Mouse (Mus musculus) cerebellum, adult 11 months (tissue): ENCODE results near the gene Rbm4b.
"Not testable (repeated sequence)": the region's sequence is repeated elsewhere in the genome, so short reads cannot be mapped to it uniquely, and the experiment has no call there.

Source experiments
- DNase-seq: peaks from one replicate; pipeline ENCODE4 v3.0.0; 2022

The Rbm4b gene

DNA sequence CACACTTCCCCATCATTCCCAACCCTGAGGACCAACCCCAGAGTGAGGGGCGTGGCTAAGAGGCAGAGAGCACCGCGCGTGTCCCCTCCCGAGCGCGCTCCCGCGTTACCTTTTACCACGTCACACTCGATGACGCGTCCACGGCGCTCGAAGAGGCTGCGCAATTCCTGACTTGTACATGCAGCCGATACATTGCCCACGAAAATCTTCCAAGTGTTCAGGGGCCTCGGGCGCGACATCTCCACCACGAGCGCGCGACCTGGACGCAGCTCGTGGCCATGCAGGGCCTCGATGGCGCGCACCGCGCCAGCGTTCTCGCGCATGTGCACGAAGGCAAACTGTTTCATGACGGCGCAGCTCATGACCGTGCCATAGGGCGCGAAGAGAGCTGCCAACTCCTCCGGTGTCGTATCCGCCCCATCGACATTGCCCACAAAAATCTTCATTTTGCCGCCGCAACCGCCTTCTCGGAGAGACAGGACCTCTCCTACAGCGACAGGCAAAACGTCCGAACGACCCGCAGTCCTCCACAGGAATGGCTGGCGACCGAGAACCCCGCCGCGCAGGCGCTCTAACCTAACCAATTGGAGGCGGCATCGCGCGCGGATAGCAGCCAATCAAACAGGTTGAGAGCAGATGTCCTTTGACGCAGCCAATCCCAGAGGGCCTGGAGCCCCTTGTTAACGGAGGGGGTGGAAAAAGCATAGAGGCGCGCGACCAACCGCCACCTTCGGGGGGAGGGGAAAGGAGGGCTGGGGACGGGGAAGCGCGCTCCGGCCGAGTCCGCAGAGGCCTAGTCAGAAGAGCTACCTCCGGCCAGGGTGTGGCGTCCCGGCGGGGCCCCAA, 55.0 kb downstream of the Rbm4b start, which contains the start of the genes Gm21992 and Rbm14:
Gm21992 (minus strand) TSS at position 550 of the 846 bp plus-strand sequence.
Rbm14 (minus strand) TSS at position 572 of the 846 bp plus-strand sequence.
- DNase-seq, result peak; percentile 98

DNA sequence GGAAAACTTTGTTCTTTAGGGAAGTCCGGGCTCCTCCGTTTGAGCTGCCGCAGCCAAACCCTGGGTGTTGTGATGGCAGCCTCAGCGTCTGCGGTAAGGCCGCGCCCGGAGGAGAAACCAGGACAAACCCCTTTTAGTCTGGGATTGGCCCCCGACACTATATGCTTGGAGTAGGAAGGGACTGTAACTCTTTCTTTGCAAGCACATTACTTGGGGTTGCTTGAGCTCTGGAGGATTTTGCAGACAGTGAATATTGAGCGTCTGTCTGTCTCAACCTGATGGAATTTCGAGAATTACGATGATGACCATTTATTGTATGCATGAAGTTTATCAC, 55.6 kb downstream of the Rbm4b start:
- DNase-seq, result no peak

- DNase-seq, result not testable (repeated sequence)
These were observed 56.1 kb downstream of the Rbm4b start for GRCm38 (mm10) chr19:4812334-4812949.

DNA sequence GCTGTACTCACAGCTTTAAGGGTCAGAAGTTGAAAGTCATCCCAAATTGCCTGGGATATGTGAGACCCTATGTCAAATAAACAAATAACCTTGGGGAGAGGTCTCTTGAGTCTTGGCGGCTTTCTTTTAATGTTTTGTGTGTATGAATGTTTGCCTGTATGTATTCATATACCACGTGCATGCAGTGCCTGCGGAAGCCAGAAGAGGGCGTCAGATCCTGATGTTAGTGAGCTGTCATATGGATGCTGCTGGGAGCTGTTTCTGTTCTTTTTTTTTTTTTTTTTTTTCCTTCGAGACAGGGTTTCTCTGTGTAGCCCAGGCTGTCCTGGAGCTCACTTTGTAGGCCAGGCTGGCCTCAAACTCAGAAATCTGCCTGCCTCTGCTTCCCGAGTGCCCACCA, 56.7 kb downstream of the Rbm4b start:
- DNase-seq, result no peak
